ENCODE assay signal across 8 mouse cellular contexts in genomic region chr11:26387087-26387611, GRCm38 (mm10). TPM values are rescaled to one million over a fixed set of nuclear protein-coding genes. Genes with fewer than 3 reads are reported as not detected.
A peak's percentile ranks its signal among the peaks of the same experiment; 100 is the strongest.
DNase-seq lines count a peak whose midpoint lies in the region; ATAC-seq lines count a peak whose summit lies in the region.

No protein-coding gene starts in this region.

- peaks cover 8% of the 10 kb centered on the region; the same call in 1 of the 2 replicates for H3K79me2 ChIP-seq in macrophage (ENCODE audit: inconsistent target)

- no peaks in the 10 kb centered on the region for H3K27me3 ChIP-seq in hindbrain, embryonic 16.5 days (replicated peaks; ENCODE audit: control insufficient read depth, insufficient read depth, low read length)

- H3K36me3 ChIP-seq in hindbrain, embryonic 16.5 days (ENCODE audit: control insufficient read depth, insufficient read depth, low read length): no peaks in the 10 kb centered on the region
- no peaks in the 10 kb centered on the region for H3K36me3 ChIP-seq in macrophage (ENCODE audit: inconsistent target)

- peak; percentile 96 for DNase-seq in WW6 (ENCODE audit: low read depth, low spot score)
- peak; percentile 79 to 93 for DNase-seq in cerebellum, postnatal 4 days (ENCODE audit: low spot score in 2 of 2)
- peak; percentile 89 for DNase-seq in gastrocnemius, adult 18-20 months (ENCODE audit: low spot score)
- DNase-seq in left cerebral cortex, adult 18-20 months (ENCODE audit: low spot score in 2 of 2): peak; percentile 89 to 93
- peak; percentile 93 for DNase-seq in right cerebral cortex, adult 18-20 months
- DNase-seq in urinary bladder, postnatal 10 days (ENCODE audit: low spot score): peak; percentile 72

- H3K27ac ChIP-seq in hindbrain, embryonic 16.5 days (ENCODE audit: low read depth, low read length): peak overlapping the region; percentile 91
- peak overlapping the region; percentile 91 for H3K27ac ChIP-seq in macrophage

- H3K4me3 ChIP-seq in hindbrain, embryonic 16.5 days (ENCODE audit: low read length): peak overlapping the region; percentile 83
- H3K4me3 ChIP-seq in macrophage (ENCODE audit: inconsistent target): peak overlapping the region; percentile 60

- peak overlapping the region; percentile 78 for H3K4me2 ChIP-seq in hindbrain, embryonic 16.5 days (ENCODE audit: low read length)

- WGBS in hindbrain, embryonic 16.5 days: under 1% methylated on average over 39 of the region's 42 CpGs
- under 1% methylated on average over 42 of the region's 42 CpGs for whole genome bisulfite sequencing in macrophage (ENCODE audit: missing documents)

- peak overlapping the region; percentile 80 for H3K9ac ChIP-seq in hindbrain, embryonic 16.5 days (ENCODE audit: low read depth, low read length)

- no peaks in the 10 kb centered on the region for H3K9me3 ChIP-seq in hindbrain, embryonic 16.5 days (ENCODE audit: control insufficient read depth, low read length)

- no peaks in the 10 kb centered on the region for H3K4me1 ChIP-seq in hindbrain, embryonic 16.5 days (ENCODE audit: control insufficient read depth, insufficient read depth, low read depth, low read length)

- peak; percentile 100 for ATAC-seq in hindbrain, embryonic 16.5 days

RNA-seq across cellular contexts. Expression of gene Fancl, which starts 1.2 kb away (rescaled TPM):
- 1 to 10 TPM; 3.0 to 4.9 TPM for total RNA-seq in gastrocnemius, adult 18-20 months (2021)
- 13.0 and 15.2 TPM in 2 replicates for polyA plus RNA-seq in hindbrain, embryonic 16.5 days (2015; fragmentation: Nextera tagmentation; extraction: Ambion mirVana)
- 1 to 10 TPM; 6.9 to 8.5 TPM for total RNA-seq in left cerebral cortex, adult 18-20 months (2021)
- 10 to 100 TPM in 16 of 26 experiments, 1 to 10 TPM in 10; 3.5 to 33.7 (median 11.5) TPM for total RNA-seq in macrophage (2018; cell fraction: chromatin; rRNA removed)
- 1 to 10 TPM; 3.7 to 7.6 (median 5.3) TPM for total RNA-seq in macrophage (2018; cell fraction: cytosol; rRNA removed)
- total RNA-seq in macrophage (2018; cell fraction: nucleus; rRNA removed): 10 to 100 TPM in 6 of 26 experiments, 1 to 10 TPM in 20; 2.8 to 12.5 (median 5.2) TPM
- polyA plus RNA-seq in macrophage (2018): 3.9 to 9.7 TPM (median 5.5 TPM) in 3 replicates

Comparison
In these comparisons a context has a peak if more than half of its experiments do, and no peak if none do; other contexts are left out.
1. Peak in every context shown above with its lines: DNase-seq, ATAC-seq, H3K4me3 ChIP-seq and H3K27ac ChIP-seq.